Mouse (Mus musculus) kidney, postnatal 36 days (tissue): Measurements from ENCODE around the gene Sema3a.
"Not testable (repeated sequence)": the region's sequence is repeated elsewhere in the genome, so short reads cannot be mapped to it uniquely, and the experiment has no call there.

Source experiments
- DNase-seq, 2 experiments: peaks; one replicate each; pipeline ENCODE4 v3.0.0; 2021 to 2022; ENCODE audit warnings: mixed read lengths in 2 of 2

The Sema3a gene

DNA sequence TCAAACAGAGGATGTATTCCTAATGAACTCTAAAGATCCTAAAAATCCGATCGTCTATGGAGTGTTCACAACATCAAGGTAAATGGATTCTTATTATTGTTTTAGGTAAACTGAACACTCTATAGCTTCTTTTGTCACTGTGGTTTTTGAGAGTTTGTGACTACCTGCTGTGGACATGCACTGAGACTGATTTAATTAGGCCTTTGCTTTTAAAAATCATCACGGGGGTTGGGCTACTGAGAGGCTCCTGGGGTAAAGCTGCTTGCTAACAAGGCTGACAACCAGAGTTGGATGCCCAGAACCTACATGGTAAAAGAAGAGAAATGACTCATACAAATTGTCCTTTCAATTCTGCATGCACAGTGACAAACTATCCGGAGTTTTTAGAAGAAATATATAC lies 432.0 kb downstream of the Sema3a start:
- no peak for DNase-seq

DNA sequence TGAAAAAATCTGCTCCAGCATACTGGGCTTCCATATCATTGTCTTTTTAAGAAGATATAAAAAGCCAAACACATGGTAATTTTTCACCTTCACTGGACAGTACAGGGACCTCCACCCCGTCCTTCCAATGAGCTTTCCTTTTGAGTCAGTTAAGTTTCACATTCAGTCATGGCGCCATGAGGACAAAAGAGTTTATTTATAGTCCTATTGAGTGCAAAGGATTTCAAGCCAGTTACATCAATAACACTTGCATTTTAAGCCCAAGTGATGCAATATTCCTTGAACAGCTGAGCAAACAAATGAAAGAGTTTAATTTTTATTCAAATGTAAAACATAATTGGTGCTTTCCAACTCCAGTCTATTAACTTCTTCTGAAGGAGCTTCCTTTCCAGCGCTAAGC lies 448.7 kb downstream of the Sema3a start:
- no peak for DNase-seq

DNA sequence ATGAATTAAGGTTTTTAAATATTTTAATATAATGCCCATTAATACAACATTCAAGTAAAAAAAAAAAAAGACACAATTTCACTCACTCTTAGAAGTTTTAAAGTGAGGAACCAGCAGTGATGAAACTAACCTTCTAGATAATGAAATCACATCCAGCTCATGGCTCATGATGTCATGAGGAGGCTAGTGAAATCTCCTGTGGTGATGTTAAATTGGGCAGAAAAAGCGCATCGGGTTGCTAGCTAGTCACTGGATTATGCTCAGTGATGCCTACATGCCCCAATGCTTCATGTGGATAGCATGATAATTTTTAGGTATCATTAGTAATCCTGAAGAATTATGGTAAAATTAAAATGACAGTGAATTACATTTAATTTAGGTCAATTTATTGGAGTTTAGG lies 453.9 kb downstream of the Sema3a start:
- DNase-seq: no peak

DNA sequence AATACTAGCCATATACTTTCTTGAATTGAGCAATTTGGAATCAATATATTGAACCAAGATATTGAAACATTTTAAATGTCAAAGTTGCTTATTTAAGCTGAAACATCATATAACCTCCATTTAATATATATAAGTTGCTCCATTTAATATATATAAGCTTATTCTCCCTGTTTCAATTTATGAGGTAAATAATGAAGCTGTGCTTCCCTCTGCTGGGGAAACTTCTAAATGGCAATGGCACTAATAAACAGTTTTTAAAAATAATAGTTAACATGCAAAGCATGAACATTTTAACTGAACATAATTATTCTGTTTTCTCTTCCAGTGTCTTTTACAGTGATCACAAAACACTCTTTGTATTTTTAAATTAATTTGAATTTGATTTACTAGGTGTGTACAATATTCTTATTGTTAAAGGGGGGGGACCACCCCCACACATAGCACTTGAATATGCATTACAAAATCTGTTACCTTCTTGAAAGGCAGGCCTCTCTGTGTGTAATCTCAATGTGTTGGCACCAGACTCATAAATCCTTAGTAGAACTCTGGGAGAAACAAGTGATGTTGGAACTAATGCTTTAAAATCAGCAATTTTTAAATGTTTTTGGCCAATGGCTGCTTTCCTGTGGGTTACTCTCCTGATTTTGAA lies 460.5 kb downstream of the Sema3a start:
- peak in 1 of 2 experiments; percentile 9 for DNase-seq

DNA sequence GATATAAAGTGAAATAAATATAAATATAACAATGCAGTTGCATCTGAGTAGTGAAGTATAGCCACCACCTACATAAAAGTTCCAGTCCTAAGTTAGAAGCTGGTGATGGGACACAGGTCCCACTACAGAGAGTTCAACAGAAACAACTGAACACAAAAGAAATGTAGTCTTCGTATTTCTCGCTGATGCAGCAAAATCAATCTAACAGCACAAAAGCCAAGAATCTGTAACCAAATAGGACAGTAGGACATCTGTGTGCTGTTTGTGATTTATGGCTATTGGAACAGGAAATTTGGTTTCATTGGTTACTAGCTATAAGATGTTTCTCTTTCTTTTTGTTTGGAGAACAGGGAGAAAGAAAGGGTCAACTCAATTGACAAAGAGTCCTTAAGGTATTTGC lies 469.2 kb downstream of the Sema3a start:
- DNase-seq: no peak

DNA sequence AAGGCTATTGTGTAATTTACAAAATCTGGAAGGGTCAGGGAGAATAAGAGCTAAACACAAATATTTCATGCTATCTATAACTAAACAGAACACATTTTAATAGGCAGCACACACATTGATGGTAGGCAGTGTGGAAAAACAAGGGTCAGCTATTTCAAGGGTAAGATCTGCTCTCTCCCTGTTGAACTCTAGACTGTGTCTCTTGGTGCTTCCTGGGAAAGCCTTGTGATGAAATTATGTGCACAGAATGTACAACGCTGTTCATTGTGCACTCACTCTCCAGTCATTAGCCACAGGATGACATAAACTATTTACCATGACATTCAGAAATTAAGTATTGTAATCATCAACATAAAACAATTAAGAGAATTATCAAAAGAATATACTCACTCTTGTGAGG lies 486.4 kb downstream of the Sema3a start:
- DNase-seq: no peak

DNA sequence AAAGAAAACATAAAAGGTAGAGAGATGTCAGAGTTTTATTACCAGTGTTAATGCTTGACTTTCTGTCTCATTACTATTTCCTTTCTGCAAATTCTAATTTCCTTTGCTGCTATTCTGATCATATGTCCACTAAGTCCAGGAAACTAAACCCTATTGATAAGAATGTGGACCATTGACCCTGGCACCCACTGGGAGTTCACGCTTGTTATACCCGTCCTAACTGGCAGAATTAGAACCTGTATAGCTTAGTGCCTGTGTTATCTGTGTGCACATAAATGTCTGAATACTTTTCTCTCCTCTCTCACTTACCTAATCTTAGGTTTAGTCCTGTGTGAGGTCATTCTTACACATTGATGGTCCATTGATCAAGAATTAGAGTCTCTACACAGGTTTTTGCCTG lies 486.9 kb downstream of the Sema3a start:
- no peak for DNase-seq

DNA sequence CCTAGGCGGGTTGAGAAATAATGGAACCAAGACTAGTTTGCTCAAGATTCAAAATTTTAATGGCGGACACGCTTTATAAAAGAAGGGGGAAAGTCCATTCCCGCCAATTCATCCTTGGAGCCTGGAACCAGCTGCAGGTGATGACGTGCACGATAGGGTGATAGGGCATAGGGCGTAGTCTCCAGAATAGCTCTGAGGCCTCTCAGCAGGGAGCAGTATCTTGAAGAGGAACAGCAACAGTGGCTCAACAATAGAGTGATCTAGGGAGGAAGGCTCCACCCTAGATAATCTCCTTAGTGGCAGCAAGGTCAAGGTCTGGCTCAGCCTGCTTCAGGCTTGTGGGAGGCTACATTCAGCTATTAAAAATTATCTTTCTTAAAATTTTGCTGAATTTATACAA lies 489.4 kb downstream of the Sema3a start:
- not testable (repeated sequence) for DNase-seq

DNA sequence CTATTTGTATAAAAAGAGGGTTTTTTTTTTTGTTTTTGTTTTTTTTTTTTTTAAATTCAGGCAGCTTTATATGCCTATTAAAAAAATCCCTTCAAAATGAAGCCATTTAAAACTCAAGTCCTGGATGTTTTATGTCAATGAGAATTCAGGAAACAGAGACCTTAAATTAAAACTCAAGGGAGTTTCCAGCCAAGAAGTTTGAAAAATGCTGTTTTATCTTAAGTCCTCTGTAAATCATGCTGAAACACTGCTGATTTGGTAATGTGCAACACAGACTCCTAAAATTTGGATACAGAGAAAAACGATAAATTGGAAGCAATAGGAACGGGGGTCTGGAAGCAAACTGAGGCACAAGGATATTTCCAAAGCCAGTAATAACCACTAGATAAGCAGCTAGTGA lies 490.7 kb downstream of the Sema3a start:
- DNase-seq: no peak

DNA sequence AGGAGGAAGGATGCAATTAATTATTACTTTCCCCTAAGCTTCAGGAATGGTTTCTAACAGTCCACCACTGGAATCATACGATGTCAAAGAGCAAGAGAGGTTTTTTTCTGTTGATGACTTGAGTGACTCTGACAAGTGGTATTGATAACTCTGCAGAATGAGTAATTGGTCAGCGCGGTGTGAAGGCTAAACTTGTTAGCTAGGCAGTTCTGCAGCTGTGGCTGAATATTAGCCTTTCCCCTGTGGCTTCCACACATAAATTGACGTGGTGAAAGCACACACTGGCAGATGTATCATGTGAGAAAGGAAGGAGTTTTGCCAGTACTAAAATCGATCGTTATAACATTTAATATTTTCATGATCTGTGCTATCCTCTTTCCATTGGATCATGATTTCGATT lies 497.4 kb downstream of the Sema3a start:
- DNase-seq: no peak

DNA sequence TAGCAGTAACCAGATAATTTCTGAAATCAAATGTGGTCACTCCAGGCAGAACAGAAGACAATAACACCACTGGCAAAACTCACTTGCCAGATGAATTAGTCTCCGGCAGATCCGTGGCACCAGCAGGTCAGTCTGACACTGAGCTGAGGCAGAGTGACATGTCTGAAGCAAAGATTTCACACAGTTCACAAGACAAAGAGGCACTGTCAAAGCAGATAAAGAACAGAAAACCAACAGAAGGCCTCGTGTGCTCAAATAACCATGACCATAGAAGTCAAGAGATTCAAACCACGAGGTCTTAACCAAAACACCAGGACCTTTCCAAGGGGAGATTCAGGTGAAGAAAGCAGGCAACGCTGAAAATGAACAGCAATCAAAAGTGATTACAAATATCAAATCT lies 499.5 kb downstream of the Sema3a start:
- no peak for DNase-seq

DNA sequence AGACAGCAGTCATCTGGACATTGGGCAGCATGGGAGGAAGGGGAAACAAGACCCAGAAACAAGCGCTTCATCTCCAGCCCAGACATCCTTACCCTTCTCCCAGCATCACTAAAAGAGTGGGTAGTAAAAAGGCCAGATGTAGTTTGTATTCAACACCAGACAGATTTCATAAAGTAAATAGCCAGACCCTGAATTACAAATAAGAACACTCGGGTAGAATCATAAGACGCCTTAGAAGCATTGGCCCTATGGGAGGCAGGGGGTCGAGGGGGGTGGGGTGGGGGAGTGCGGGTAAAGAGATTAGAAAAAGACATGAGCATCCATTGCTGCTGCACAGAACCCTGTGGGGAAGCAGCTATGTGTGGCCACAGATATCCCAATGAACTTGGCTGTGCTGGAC lies 500.9 kb downstream of the Sema3a start:
- DNase-seq: no peak

DNA sequence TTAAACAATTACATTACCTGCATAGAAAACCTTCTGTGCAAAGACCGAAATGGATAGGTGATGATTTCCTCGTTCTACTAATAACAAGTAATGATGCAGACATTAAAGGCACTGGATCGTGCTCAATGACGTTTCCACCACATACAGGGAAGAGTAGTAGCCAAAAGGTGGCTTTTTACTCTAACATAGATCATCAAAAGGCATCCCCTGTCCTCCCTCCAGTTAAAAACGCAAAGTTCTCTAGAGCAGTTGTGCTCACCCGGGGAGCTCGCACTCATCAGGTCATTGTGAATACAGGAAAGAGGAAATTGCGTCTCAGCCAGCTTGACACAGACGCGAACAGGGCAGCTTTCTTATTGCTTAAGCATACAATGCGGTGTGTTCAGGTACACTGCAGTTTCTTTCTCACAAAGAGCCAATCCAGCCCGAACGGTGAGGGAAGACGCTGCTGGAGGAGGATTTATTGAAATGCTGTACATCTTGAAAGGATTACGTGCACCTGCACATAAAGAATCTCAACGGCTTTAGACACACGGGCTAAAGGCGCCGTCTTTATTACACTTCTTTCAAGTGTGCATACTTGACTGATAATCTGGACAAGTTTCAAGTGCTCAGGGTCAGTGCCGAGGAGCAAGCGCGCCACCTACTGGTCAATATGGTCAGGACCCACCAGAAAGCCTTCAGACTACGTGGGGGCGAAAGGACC lies 503.5 kb downstream of the Sema3a start:
- peak; percentile 79 to 89 for DNase-seq

DNA sequence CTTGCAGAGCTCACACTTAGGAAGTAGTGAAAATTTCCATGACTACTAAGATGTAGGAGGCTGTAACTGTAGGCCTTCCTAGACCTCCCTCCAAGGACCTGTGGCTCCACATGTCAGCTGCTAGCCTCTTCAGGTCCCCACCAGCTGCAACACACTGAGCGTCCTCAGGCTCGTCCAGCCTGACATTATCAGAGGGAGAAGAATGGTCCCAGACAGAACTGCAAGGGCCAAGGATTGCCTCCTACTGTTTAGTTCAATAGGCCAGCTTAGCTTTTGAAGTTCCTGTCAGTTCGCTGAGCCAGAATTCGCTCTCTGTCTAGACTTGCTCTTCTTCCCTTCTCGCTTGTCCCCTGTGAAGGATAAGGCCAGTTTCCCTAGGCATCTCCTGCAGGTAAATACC lies 504.7 kb downstream of the Sema3a start:
- no peak for DNase-seq

DNA sequence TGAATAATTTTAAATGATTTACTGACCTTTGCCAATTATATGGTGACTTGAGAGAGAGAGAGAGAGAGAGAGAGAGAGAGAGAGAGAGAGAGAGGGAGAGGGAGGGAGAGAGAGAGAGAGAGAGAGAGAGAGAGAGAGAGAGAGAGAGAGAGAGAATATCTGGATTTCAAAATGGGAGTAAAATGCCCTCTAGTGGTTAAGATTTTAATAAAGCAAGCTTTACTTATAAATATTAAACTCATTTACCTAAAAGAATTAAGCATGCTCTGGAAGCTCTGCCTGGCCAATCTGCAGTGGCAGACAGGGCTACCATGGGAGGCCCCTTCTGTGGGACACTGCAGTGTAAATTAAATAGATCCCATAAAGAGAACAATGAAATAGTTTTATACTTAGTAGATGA lies 505.5 kb downstream of the Sema3a start:
- no peak for DNase-seq

DNA sequence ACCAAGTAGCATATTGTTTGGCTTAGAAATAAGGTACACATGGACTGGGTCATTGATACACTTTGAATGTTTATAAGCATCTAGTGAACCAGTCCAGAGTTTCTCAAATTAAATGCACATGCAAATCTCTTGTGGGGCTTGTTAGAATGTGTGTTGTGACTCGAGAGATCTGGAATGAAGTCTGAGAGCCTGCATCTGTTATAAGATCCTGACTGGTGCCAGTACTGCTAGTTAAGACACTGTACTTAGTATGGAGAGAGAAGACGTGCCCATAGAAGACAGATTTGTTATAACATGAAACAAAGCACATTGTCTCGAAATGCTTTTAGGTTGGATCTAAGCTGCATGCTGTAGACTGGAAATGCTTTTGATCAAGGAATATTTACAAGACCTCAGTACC lies 511.0 kb downstream of the Sema3a start:
- DNase-seq: no peak
